Mouse (Mus musculus) c-Kit-positive CD71-positive TER-119-negative erythroid progenitor cells, embryonic 14.5 days (primary cell): ENCODE results near the gene Ugt2a2.
"Not testable (repeated sequence)": the region's sequence is repeated elsewhere in the genome, so short reads cannot be mapped to it uniquely, and the experiment has no call there.

Experiments used
- DNase-seq: peaks from one replicate; pipeline ENCODE4 v3.0.0-alpha.2; 2013; ENCODE audit warnings: low read depth

Gene Ugt2a2

GRCm38 (mm10) chr5:87482160-87482559 lies at the start of gene Ugt2a2:
Ugt2a2 (minus strand) TSS chr5:87482260.
- no peak for DNase-seq

- DNase-seq, result not testable (repeated sequence)
These were observed 41.5 kb upstream of the Ugt2a2 start for GRCm38 (mm10) chr5:87523561-87523960.

GRCm38 (mm10) chr5:87505776-87506458 lies 23.9 kb upstream of the Ugt2a2 start:
- no peak for DNase-seq

- DNase-seq, result no peak
These were observed 20.6 kb upstream of the Ugt2a2 start for GRCm38 (mm10) chr5:87502687-87503086.

- no peak for DNase-seq
These were observed 17.3 kb upstream of the Ugt2a2 start for GRCm38 (mm10) chr5:87499341-87499740.

GRCm38 (mm10) chr5:87498936-87499335 lies 16.9 kb upstream of the Ugt2a2 start:
- no peak for DNase-seq

- DNase-seq, result no peak
These were observed 8.7 kb upstream of the Ugt2a2 start, which contains the start of gene Ugt2a1 for GRCm38 (mm10) chr5:87490771-87491170. Ugt2a1 (minus strand) TSS chr5:87490871.

- DNase-seq, result not testable (repeated sequence)
These were observed 4.6 kb upstream of the Ugt2a2 start, which contains the start of gene Gm43638 for GRCm38 (mm10) chr5:87486706-87487105. Gm43638 (minus strand) TSS chr5:87486806.

GRCm38 (mm10) chr5:87458810-87459209 lies 23.2 kb downstream of the Ugt2a2 start:
- no peak for DNase-seq

- no peak for DNase-seq
These were observed 24.4 kb downstream of the Ugt2a2 start for GRCm38 (mm10) chr5:87457701-87458100.

GRCm38 (mm10) chr5:87456216-87456850 lies 25.7 kb downstream of the Ugt2a2 start:
- DNase-seq, result no peak

- DNase-seq, result no peak
These were observed 26.5 kb downstream of the Ugt2a2 start for GRCm38 (mm10) chr5:87455519-87455918.

- not testable (repeated sequence) for DNase-seq
These were observed 29.5 kb downstream of the Ugt2a2 start for GRCm38 (mm10) chr5:87452514-87452913.

GRCm38 (mm10) chr5:87436264-87436663 lies 45.8 kb downstream of the Ugt2a2 start:
- DNase-seq, result no peak

GRCm38 (mm10) chr5:87425676-87426075 lies 56.4 kb downstream of the Ugt2a2 start:
- DNase-seq, result no peak

GRCm38 (mm10) chr5:87424041-87424440 lies 58.0 kb downstream of the Ugt2a2 start, which contains the start of gene Ugt2b38:
Ugt2b38 (minus strand) TSS chr5:87424203.
- DNase-seq, result not testable (repeated sequence)
